9 mouse cellular contexts compared by ENCODE assay signal in the genomic region with DNA sequence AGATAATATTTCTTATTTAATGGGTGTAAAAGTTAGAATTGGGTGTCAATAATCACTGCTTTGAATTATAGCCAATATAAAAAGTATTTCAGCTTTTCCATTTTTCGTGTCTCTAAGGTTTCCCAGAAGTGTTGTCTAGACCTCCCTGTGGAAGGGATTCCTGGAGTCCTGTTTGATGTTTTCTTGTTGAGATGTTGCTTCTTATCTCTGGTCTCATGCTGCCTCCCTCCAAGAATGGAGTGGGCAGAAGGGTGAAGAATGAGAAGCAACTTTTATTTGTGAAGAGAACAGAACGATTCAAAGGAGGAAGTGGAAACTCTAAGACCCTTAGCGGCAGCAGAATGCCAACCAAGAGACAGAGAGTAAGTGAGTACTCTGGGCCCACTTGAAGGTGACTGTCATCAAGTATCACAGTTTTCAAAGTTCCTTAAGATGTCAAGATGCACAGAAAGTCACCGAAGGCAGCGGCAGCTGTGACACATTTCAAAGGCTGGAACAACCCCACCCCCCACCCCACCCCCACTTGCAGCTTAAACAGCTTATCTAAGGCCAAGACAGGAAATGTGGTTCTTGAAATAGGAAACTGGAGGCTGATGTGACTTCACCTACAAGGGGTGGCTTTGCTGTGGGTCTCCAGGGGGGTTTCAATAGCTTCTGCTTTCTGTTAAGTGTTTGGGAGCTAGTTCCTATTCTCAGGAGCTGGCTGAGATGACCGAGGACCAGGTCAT.
DNase-seq lines count a peak whose midpoint lies in the region; ATAC-seq and TF ChIP-seq lines count a peak whose summit lies in the region.
"Had no signal": no experiment of that assay in that cellular context is flagged by ENCODE, and none has a peak within 500 bp of the region (broad histone marks: within the 10 kb centered on the region; RNA-seq: fewer than 3 reads in every experiment).

No protein-coding gene starts in this region.

- H3K27ac ChIP-seq in liver, embryonic 11.5 days (ENCODE audit: low read depth, low read length): peak overlapping the region; percentile 67
- no peak overlapping the region for H3K27ac ChIP-seq in forebrain, embryonic 12.5 days
- H3K27ac ChIP-seq: neural tube, embryonic 12.5 days had no signal

- H3K4me2 ChIP-seq in liver, embryonic 11.5 days: peak overlapping the region; percentile 52
- H3K4me2 ChIP-seq in forebrain, embryonic 12.5 days: no peak overlapping the region
- H3K4me2 ChIP-seq: neural tube, embryonic 12.5 days had no signal

- no peak overlapping the region for H3K9ac ChIP-seq in liver, embryonic 11.5 days (ENCODE audit: low read depth, low read length)
- no peak overlapping the region for H3K9ac ChIP-seq in forebrain, embryonic 12.5 days
- H3K9ac ChIP-seq: neural tube, embryonic 12.5 days had no signal

- H3K4me1 ChIP-seq in G1E (ENCODE audit: insufficient read depth, low read depth, low read length): peaks cover 67% of the 10 kb centered on the region
- peaks cover 19% of the 10 kb centered on the region for H3K4me1 ChIP-seq in liver, embryonic 11.5 days (replicated peaks; ENCODE audit: control insufficient read depth, insufficient read depth, low read length)
- H3K4me1 ChIP-seq in forebrain, embryonic 12.5 days: no peaks in the 10 kb centered on the region
- H3K4me1 ChIP-seq: neural tube, embryonic 12.5 days had no signal

- TF ChIP-seq CTCF in G1E (IDR thresholded peaks at IDR 0.05; ENCODE audit: low read depth, low read length): no peak

- ATAC-seq in G1E (ENCODE audit: extremely low read depth, insufficient number of reproducible peaks, low FRiP score, poor library complexity, severe bottlenecking): peak; percentile 52
- peak; percentile 78 for ATAC-seq in liver, embryonic 11.5 days (replicated peaks; ENCODE audit: low FRiP score)
- ATAC-seq in forebrain, embryonic 12.5 days (ENCODE audit: low FRiP score): no peak

- no peaks in the 10 kb centered on the region for H3K27me3 ChIP-seq in G1E (ENCODE audit: insufficient read depth, low read length)
- H3K27me3 ChIP-seq in liver, embryonic 11.5 days (replicated peaks; ENCODE audit: control insufficient read depth, insufficient read depth, low read length): no peaks in the 10 kb centered on the region
- H3K27me3 ChIP-seq in forebrain, embryonic 12.5 days: no peaks in the 10 kb centered on the region
- H3K27me3 ChIP-seq: neural tube, embryonic 12.5 days had no signal

- 30% methylated on average over 6 of the region's 6 CpGs for WGBS in liver, embryonic 11.5 days
- 70% methylated on average over 6 of the region's 6 CpGs for WGBS in forebrain, embryonic 12.5 days

- peak; percentile 33 for DNase-seq in G1E (ENCODE audit: low spot score)
- peak; percentile 59 for DNase-seq in c-Kit-positive CD71-negative TER-119-negative erythroid progenitor cells, embryonic 14.5 days (ENCODE audit: low read depth)
- peak; percentile 50 for DNase-seq in liver, embryonic 11.5 days (ENCODE audit: low spot score)
- peak; percentile 18 to 40 for DNase-seq in spleen, postnatal 10 days (ENCODE audit: low spot score in 2 of 2)
- no peak for DNase-seq in adrenal gland, postnatal 10 days
- no peak for DNase-seq in gastrocnemius, adult 8-10 months (ENCODE audit: low spot score in 2 of 2)
- DNase-seq: layer of hippocampus, postnatal 36 days had no signal

- peak overlapping the region; percentile 37; the same call in 1 of the 2 replicates for H3K4me3 ChIP-seq in G1E (ENCODE audit: low read depth, low read length)
- H3K4me3 ChIP-seq in liver, embryonic 11.5 days (ENCODE audit: low read depth, low read length): no peak overlapping the region
- no peak overlapping the region for H3K4me3 ChIP-seq in forebrain, embryonic 12.5 days (replicated peaks)
- H3K4me3 ChIP-seq: neural tube, embryonic 12.5 days had no signal

- no peaks in the 10 kb centered on the region for H3K9me3 ChIP-seq in G1E (replicated peaks)
- no peaks in the 10 kb centered on the region for H3K9me3 ChIP-seq in liver, embryonic 11.5 days (ENCODE audit: control insufficient read depth, low read length)
- H3K9me3 ChIP-seq in forebrain, embryonic 12.5 days: no peaks in the 10 kb centered on the region
- H3K9me3 ChIP-seq: neural tube, embryonic 12.5 days had no signal

- no peaks in the 10 kb centered on the region for H3K36me3 ChIP-seq in G1E (replicated peaks)
- no peaks in the 10 kb centered on the region for H3K36me3 ChIP-seq in liver, embryonic 11.5 days (ENCODE audit: control insufficient read depth, insufficient read depth, low read length)
- H3K36me3 ChIP-seq in forebrain, embryonic 12.5 days (replicated peaks): no peaks in the 10 kb centered on the region
- H3K36me3 ChIP-seq: neural tube, embryonic 12.5 days had no signal

Comparison
In these comparisons a context has a peak if more than half of its experiments do, and no peak if none do; other contexts are left out.
1. DNase-seq: peak in G1E (single experiment), c-Kit-positive CD71-negative TER-119-negative erythroid progenitor cells, embryonic 14.5 days (single experiment), liver, embryonic 11.5 days (single experiment) and spleen, postnatal 10 days (2 of 2); none in adrenal gland, postnatal 10 days (single experiment) and gastrocnemius, adult 8-10 months (0 of 2).